Mouse (Mus musculus) kidney, postnatal 14 days (tissue): ENCODE measurements around the gene Filip1l.
A peak's percentile ranks its signal among the peaks of the same experiment; 100 is the strongest.

ENCODE experiments used
- DNase-seq: peaks from one replicate; pipeline ENCODE4 v3.0.0; 2022; ENCODE audit warnings: mixed read lengths

The Filip1l gene

DNA sequence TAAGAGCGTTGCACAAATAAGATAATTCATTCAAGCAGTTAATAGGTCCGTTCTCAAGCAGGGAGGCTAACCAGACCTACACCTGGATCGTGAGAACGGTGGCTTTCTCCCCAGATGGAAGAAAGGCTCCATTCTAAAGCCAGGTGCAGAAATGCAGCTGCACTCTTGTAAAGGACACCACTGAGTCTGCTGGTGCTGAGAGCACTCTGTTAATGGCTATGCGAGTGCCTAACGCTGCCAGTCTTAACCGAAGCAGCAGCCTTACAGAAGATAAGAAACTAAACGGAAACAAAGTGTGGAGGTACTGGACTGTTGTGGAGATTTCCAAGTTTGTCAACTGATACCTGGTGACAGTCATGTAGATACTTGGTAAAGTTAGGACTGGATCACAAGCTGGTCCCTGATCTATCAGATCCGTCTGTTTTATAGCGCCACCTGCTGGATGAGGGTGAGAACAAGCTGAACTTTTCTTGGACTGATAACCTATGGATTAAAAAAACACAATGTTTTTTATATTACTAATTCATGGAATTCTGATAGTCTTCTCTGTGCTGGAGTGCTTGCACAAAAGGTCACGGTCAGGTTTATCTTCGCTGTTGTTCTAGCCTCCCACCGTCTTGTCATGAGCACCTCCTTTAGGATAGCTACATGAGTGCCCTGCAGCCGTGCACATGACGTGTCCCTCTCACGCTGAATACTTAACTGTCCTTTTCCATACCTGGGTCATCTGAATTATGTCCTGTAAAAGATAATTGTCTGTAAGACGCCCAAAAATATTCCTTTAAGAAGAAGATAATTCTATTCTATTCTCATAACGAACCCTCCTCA lies 45.7 kb downstream of the Filip1l start:
- peak; percentile 79 for DNase-seq

DNA sequence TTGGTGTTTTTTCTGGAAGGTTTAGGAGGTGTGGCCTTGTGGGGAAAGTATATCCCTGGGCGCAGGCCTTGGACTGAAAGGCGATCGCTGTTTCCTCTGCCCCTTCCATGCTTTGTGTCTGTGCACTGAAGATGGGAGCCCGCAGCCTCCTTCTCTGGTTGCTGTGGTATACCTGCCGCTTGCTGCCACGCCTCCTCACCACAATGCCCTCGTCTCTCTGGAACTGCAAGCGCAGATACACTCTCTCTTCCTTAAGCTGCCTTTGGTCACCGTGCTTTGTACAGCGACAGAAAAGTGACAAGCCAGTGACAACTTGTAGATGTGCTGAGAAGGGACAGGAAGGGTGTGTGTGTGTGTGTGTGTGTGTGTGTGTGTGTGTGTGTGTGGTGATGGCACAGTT lies 46.7 kb downstream of the Filip1l start:
- DNase-seq = no peak

DNA sequence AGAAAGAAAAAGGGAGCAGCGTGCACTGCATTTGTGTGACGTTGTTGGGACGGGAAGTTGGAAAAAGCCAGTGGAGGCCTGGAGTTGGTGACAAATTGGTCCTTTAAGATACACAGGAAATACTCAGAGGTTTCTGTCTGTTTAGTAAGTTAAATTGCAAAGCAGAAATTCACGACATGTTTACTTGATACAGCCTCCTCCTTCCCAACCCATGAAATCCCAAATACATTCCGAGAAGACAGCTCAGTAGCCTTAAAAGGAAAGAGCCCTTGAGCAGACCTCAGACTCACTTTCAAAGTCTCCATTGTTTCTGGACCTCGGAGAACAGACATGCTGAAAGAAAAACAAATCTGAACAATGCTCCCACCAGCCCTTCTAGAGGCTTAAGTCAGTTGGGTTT lies 48.8 kb downstream of the Filip1l start:
- peak; percentile 23 for DNase-seq

DNA sequence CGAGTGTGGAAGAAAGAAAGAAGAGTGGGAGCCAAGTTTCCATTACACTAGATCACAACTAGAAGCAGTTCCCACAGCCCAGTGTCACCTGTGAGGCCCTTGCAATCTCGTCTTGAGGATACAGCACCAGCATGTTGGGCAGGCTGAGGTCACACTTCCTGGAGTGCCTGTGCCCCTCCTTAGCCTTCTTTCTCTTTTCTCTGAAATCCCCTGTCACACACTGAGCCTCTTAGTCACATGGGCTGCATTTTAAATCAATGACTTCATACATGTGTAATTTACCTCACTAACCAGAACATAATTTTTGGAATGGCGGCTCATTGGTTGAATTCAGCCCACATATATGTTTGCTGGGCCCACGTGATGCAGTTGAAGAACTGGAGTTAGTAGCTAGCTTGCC lies 50.0 kb downstream of the Filip1l start:
- no peak for DNase-seq

DNA sequence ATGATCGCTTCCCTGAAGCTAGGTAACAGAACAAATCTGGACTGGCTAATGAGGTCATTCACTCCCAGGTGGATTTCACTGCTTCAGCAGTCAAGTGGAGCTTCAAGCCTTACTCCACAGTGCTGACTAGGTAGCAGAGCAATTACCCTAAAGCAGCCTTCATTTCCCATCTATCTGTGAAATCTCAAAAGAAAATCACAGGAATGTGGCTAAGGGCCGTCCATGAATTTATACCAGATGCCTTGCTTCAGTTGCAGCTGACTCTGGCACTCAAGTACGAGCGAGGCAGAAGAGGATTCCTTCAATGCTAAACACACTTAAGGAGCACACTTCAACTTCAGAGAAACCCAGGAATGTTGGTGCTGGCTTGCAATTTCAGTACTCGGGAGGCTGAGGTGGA lies 50.9 kb downstream of the Filip1l start:
- DNase-seq = no peak

DNA sequence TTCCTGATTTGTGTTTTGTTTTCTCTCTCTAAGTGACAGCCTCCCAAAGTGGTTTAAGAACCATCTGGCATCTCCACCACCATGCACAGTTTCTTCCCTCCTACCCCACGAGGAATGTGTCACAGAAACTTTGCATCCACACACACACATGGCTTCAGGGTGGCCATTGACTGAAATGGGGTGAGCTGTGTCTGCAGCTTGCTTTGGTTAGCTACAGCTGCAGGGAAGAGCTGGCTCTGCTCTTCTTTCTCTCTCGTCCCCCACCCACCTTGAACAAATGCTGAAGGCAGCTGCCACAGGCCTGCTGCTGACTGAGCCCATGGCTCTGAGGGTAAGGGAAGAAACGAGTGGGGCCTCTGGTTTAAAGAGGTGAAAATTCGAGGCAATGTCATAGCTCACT lies 59.9 kb downstream of the Filip1l start:
- DNase-seq = no peak

DNA sequence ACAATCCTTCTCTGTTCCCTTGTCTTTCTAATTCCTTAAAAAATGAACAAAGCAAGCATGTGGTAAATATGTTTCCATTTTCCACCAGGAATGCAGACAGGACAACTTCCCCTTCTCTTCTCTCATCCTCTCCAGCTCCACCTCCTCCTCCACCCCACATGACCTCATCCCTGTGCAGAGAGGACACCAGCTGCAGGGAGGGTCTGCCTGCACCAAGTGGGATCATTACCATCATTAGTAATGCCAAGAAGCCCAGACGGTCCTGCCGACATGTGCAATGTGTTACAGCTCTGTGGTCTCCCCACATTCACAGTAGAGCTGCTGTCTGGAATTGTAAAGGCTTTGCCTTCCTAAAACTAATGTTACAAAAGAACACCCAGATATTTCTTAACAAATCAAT lies 63.2 kb downstream of the Filip1l start:
- DNase-seq = no peak

DNA sequence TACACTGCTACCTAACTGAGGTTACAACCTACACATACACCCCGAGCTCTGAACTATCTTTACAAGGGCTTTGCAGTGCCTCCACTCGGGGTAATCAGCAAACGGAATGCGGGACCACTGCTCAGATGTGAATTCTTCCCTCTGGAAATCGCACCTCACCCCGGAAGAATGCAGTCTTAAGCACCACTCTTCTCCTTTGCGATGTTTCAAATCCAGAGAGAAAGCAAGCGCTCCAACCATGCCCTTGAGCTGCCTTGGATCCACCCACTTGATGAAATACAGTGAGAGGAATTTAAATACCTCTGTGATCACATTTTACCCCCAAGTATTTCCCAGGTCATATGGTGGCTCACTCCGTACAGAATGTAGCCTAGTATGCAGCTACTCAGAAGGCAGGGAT lies 64.1 kb downstream of the Filip1l start:
- no peak for DNase-seq

DNA sequence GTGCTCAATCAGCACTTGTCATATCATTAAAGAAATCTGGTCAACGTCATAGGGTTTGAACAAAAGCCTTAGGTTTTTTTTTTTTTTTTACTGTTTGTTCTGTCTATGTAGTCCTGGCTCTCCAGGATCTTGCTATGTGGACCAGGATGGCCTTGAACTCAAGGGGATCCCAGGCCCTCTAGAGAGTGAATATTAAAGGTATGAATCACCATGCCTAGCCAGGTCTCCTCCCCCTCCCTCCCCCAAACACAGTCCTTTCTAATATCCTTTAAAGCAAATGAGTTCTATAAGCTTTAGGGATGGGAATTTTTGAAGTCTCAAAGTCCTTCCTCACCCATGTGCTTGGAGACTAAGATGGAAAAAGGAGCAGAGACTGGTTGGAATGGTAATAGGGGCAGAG lies 65.1 kb downstream of the Filip1l start:
- DNase-seq = no peak

DNA sequence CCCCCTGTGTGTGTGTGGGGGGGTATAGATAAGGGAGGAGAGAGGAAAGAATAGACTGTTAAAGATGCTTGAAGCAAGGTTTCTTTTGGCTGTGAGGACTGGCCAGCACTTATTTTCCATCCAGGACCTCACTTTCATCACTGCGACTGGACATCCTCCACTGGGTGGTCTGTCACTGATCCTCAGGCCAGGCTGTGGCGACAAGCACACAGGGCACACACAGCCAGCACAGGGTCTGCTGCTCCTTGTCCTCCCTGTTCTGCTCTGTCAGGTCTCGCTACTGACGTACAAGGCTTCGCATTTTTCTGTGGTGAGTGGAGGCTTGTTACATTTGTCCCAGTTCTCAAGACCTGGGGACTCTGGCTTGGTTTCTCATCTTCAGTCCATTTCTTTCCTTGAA lies 66.4 kb downstream of the Filip1l start:
- DNase-seq = no peak

DNA sequence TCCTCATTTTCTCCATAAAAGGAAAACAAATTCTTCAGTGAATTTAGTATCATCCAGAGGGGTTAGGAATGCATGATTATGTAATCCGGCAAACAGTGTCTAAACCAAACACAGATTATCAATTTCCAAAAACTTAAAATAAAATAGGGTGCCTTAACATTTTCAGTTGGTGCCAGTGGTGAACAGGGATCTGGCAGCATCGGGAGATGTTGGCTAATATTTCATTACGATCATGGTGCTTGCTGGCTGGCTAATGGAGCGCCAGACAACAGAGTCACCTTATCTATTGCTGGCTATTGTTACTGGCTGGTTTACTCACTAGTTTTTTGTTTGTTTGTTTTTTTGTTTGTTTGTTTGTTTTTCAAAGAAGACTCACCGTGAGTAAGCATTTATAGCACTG lies 67.0 kb downstream of the Filip1l start:
- DNase-seq = no peak

DNA sequence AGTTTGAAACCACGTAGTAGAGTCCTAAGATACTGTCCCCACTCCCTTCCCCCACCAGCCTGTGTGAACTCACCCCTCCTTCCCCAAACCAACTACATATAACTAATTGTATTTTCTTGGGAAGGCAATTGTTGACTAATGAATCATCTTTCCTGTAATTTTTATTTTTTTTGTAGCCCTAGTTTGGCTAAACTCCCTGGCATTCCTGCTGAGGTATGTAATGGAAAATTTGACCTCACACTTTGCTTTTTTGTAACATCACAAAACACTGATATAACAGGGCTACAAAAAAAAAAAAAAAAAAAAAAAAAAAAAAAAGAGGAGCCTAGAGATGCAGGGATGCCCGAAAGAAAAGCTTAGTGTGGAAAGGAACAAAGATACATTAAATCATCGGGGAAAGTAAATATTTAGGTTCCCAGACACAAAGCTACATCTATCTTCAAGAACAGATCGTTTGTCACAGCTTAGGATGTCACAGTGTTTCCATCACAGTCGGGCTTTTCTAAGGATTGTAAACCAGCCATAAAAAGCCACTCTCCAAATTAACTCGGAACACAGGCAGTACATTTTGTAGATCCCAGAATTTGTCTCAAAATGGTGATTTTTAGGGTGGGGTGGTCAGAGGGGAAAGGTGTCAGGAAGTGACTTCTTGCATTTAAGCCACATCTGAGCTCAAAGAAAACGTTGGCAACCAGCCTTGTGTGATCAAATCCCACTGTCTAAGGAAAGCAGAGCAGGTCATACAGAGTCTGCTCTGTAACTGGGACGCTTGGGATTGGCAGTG lies 68.1 kb downstream of the Filip1l start:
- DNase-seq = peak; percentile 65

DNA sequence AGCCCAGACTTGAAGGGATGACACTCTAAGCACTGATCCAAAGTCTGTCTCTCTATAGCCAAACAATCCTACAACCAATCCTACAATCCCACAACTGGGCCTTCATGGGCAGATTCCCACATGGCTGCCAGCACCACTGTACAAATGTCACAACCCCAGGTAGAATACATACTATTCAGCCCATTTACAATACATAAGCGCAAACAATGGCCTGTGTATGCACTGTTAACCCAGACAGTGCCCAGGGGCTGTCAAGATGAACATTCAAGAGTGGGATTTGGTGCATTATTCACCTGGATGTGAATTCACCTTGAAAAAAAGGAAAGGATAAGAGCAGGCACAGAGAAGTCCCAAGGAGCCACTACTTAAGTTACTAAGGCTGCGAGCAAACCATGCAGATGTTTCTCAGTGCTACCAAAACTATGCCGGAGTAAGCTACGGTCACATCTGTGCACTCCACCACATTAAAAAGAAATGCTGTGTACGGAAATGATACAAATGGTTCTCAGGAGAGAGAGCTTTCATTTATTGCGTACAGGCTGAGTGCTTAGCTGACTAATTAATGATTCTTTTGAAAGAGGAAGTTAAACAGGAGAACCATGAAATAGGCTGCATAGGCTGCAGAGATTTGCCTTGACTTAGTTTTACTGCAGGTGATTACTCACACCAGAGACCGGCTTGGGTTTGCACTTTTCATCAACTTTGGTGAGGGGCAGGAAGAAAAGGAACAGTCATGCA lies 69.0 kb downstream of the Filip1l start:
- no peak for DNase-seq

DNA sequence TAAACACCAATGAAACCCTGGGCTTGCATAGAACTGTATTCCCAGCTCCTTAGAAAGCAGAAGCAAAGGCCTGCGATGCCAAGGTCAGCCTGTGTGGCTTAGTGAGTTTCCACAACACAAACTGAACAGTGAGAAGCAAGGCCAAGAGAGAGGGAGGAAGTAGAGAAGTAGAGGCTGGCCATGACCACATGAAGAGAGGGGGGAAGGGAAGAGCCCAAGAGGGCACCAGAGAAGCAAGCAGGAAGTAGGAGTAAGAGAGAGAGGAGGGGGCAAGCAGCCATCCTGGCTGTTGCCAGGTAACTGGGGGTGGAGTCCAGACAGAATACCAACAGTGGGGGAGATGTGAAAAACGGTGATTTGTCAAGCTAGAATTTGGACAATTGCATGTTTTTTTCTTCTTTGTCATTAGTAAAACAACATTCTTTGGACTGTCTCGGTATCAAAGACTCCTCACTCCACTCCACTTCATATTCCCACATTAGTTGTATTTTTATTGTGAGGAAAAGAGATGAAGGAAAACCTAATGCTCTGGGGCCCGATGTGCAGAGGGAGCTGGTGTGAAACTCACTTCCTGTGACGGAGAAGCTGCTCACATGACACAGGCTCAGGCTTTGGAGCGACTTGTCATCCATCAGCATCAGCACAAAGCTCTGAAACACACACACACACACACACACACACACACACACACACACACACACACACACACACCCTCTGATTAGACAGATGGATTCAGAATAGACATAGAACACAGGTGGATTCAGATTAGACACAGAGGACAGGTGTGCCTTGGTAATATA lies 70.3 kb downstream of the Filip1l start:
- DNase-seq = peak; percentile 43

DNA sequence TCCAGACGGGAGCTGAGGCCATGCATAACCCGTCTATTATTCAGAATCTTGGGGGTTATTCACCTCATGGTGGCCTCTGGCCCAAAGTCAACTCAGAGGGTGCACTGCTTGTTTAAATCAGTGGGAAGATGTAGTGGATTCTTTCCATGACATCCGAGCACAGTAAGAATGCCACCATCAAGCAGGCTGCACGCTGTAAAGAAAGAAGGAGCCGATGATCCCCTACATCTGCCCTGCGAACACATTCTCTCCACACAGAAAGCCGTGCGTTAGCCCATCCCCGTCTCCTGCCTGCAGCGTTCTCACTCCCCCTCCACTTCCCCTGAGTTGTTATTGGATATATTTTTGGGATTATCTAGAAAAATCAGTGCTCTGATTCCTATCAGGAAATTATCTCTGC lies 73.8 kb downstream of the Filip1l start:
- no peak for DNase-seq

DNA sequence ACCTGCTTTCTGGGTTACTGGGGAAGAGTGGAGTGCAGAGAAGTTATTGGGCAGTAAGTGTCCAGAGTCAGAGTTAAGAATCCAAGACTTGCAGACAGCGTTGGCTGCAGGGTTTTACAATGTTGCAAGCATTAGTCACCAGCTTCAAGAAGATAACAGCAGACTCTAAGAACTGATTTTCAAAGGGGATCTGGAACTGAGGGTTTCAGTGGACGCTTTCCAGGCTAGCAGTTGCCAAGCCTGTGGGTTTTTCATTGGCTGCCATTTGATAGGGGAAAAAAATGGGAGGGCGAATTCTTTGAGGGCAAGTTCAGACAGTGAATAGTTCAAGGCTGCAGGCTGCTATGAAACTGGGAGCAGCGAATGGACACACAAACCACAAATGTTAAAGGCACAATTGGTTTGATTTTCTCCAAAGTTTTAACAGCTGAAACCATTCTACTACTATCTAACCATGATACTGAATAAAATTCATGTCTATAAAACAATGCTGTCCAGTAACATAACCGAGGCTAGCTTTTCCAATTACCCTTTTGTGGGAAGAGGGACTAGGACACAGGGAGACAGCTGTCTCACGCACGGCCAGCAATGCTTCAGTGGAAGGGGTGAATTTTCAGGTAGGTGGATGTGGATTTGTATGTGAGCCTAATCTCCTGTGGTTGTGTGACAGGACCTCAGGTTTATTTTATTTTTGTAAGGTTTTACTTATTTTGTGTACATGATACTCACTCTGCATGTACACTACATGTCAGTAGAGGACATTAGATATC lies 74.8 kb downstream of the Filip1l start:
- DNase-seq = peak; percentile 40

DNA sequence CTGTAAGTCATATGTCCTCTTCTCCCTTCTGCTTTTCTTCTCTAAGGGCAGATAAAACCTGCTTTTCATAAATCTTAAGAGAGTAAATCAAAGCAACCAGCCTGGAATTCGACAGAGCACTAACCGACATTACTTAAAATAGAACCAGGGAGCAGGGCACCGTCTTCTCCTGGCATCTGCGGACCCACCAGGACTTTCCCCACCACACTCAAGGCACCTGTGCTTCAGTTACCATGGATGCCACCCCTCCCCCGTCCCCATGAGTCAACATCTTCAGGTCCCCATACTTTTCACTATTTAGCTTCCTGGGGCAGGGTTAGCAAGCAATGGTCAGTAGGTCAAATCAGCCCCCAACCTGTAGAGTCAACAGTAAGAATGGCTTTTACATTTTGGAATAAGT lies 76.1 kb downstream of the Filip1l start:
- DNase-seq = no peak

DNA sequence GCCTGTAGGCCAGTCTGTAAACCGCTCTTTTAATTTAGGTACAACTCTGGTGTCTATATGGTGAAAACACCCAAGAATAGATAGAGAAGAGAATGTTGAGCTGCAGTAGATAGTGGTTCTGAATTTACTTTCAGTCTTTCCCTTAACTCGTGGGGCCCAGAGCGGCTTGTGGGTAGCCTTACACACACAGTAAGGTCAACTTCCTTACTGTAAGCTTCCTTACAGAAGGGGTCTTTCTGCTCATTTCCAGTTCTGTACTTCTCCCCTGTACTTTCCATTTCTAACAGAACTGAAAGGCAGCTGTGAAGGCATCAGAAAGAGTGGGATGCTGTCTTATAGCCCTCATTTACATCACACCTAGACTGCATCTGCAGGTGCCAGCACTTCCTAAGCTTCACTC lies 78.4 kb downstream of the Filip1l start:
- DNase-seq = no peak

DNA sequence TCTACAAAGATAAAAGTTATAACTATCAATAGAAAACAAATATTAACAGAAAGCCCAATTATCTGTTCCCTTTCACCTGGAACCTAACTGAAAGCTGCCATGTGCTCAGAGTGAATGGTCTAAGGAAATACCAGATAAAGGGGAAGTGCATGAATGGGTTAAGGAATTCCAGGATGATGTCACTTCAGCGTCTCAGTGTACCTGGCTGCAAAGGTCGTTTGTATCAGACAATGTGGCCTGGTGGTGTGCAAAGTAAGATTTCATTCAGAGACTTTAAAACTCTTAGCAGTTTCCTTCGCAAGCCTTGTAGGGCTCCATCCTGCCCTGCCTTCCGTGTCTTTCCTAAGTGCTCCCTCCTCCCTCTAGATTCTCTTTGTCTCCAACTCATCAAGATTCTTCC lies 80.3 kb downstream of the Filip1l start:
- DNase-seq = no peak

DNA sequence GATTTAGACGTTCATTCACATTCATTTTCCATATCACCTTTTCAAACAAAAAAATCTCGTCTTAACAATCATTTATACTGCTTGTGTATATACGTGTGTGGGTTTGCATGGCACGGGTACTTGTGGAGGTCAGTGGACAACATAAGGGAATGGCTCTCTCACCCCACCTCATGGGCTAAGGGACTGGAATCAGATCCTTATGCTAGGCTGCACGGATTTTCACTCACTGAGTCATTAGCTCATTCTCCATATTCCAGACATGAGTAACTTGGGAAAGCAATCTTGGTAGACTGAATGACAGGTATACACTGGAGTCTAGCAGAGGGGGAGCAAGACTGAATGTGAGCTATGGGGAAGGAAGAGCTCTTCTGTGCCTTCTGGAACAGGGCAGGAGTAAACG lies 80.8 kb downstream of the Filip1l start:
- no peak for DNase-seq

DNA sequence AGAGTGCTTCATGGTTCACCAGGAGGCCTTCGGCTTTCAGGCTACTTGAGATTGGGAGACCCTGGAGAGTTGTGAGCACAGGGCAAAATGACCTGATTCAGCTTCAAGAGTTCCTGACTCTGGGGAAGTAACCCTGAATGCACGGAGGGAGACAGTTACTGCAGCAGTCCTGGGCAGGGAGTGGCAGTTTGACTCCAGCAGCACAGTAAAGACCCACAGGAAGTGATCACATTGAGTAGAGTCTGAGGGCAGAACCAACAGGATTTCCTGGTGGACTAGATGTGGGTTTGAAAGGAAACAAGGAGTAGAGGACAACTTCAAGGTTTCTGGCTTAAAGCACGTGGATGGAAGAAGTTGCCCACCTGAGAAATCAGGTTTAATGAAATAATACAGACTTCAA lies 81.7 kb downstream of the Filip1l start:
- no peak for DNase-seq
